ENCODE assay signal across 9 mouse cellular contexts in genomic region chr2:152413765-152414584, GRCm38 (mm10). TPM values are rescaled to one million over a fixed set of nuclear protein-coding genes. Genes with fewer than 3 reads are reported as not detected.
A peak's percentile ranks its signal among the peaks of the same experiment; 100 is the strongest.
DNase-seq lines count a peak whose midpoint lies in the region; ATAC-seq and TF ChIP-seq lines count a peak whose summit lies in the region.
"Had no signal": no experiment of that assay in that cellular context is flagged by ENCODE, and none has a peak within 500 bp of the region (broad histone marks: within the 10 kb centered on the region; RNA-seq: fewer than 3 reads in every experiment).

No protein-coding gene starts in this region.

- peaks cover 6% of the 10 kb centered on the region; the same call in 1 of the 2 replicates for H3K9me3 ChIP-seq in ES-Bruce4 (replicated peaks; ENCODE audit: control insufficient read depth, insufficient read depth, low read length, poor library complexity, severe bottlenecking)
- H3K9me3 ChIP-seq in heart, embryonic 14.5 days (ENCODE audit: control insufficient read depth, low read length): 0 out of 2 replicates have a peak, but pooled peaks cover 6% of the 10 kb centered on the region
- H3K9me3 ChIP-seq in stomach, embryonic 15.5 days: no peaks in the 10 kb centered on the region

- TF ChIP-seq POLR2A in ES-Bruce4 (IDR thresholded peaks at IDR 0.05; ENCODE audit: insufficient read depth, low read length): no peak

- peak overlapping the region; percentile 93 for H3K4me2 ChIP-seq in heart, embryonic 14.5 days (ENCODE audit: low read length)
- peak overlapping the region; percentile 74 for H3K4me2 ChIP-seq in stomach, embryonic 15.5 days

- H3K27ac ChIP-seq in ES-Bruce4 (ENCODE audit: insufficient read depth, low read length): no peak overlapping the region
- H3K27ac ChIP-seq in heart, embryonic 14.5 days (replicated peaks in 1 of 2; ENCODE audit: control insufficient read depth in 1 of 2, insufficient read depth in 1 of 2, low read depth in 2 of 2, low read length in 2 of 2): peak overlapping the region; percentile 96 to 99
- peak overlapping the region; percentile 96 for H3K27ac ChIP-seq in stomach, embryonic 15.5 days

- TF ChIP-seq EP300 in ES-Bruce4 (IDR thresholded peaks at IDR 0.05; ENCODE audit: insufficient read depth, low read depth, low read length): no peak

- H3K4me1 ChIP-seq in ES-Bruce4 (ENCODE audit: control insufficient read depth, insufficient read depth, low read length): peaks cover 2% of the 10 kb centered on the region
- H3K4me1 ChIP-seq in heart, embryonic 14.5 days (ENCODE audit: control insufficient read depth in 2 of 2, insufficient read depth in 2 of 2, low read length in 2 of 2): peaks cover 21 to 33% of the 10 kb centered on the region in 2 experiments
- peaks cover 22% of the 10 kb centered on the region for H3K4me1 ChIP-seq in stomach, embryonic 15.5 days

- peak; percentile 61 for DNase-seq in embryo, embryonic 10 days (ENCODE audit: low spot score)
- no peak for DNase-seq in embryo, embryonic 9.5 days (ENCODE audit: extremely low spot score)
- peak; percentile 36 to 68 for DNase-seq in kidney, postnatal 25 days

- peak overlapping the region; percentile 93 for H3K9ac ChIP-seq in ES-Bruce4 (ENCODE audit: low read depth, poor library complexity, severe bottlenecking)
- H3K9ac ChIP-seq in heart, embryonic 14.5 days (ENCODE audit: low read length): peak overlapping the region; percentile 100
- H3K9ac ChIP-seq in stomach, embryonic 15.5 days: peak overlapping the region; percentile 83

- H3K27me3 ChIP-seq in ES-Bruce4 (ENCODE audit: control insufficient read depth, insufficient read depth, low read length, poor library complexity, severe bottlenecking): no peaks in the 10 kb centered on the region
- no peaks in the 10 kb centered on the region for H3K27me3 ChIP-seq in heart, embryonic 14.5 days (ENCODE audit: control insufficient read depth, insufficient read depth, low read length)
- H3K27me3 ChIP-seq in stomach, embryonic 15.5 days (replicated peaks): no peaks in the 10 kb centered on the region

- under 1% methylated on average over 86 of the region's 86 CpGs for WGBS in heart, embryonic 14.5 days
- under 1% methylated on average over 85 of the region's 86 CpGs for WGBS in stomach, embryonic 15.5 days

- TF ChIP-seq CTCF in ES-Bruce4 (IDR thresholded peaks at IDR 0.05; ENCODE audit: low read depth, low read length): no peak

- ATAC-seq in common myeloid progenitor, adult 5-6 weeks (replicated peaks; ENCODE audit: low read depth, poor library complexity, severe bottlenecking): peak; percentile 41; the same call in 1 of the 2 replicates
- 0 out of 2 replicates have a peak, but pooled peaks have one; percentile 2 for ATAC-seq in heart, embryonic 14.5 days (ENCODE audit: insufficient number of reproducible peaks, insufficient read depth, low FRiP score, low read depth)
- peak; percentile 27 for ATAC-seq in megakaryocyte progenitor cell, adult 5-6 weeks (replicated peaks; ENCODE audit: poor library complexity)
- ATAC-seq in stomach, embryonic 15.5 days (ENCODE audit: insufficient read depth, low FRiP score, low read depth): no peak

- no peaks in the 10 kb centered on the region for H3K36me3 ChIP-seq in ES-Bruce4 (ENCODE audit: control insufficient read depth, insufficient read depth, low read length, poor library complexity, severe bottlenecking)
- peaks cover 7% of the 10 kb centered on the region; the same call in 1 of the 2 replicates for H3K36me3 ChIP-seq in heart, embryonic 14.5 days (ENCODE audit: control insufficient read depth, insufficient read depth, low read length)
- no peaks in the 10 kb centered on the region for H3K36me3 ChIP-seq in stomach, embryonic 15.5 days

- H3K4me3 ChIP-seq in ES-Bruce4 (ENCODE audit: low read depth, low read length): peak overlapping the region; percentile 65
- peak overlapping the region; percentile 82 to 94 for H3K4me3 ChIP-seq in heart, embryonic 14.5 days (ENCODE audit: control insufficient read depth in 1 of 2, insufficient read depth in 1 of 2, low read depth in 1 of 2, low read length in 2 of 2)
- peak overlapping the region; percentile 72 for H3K4me3 ChIP-seq in stomach, embryonic 15.5 days (replicated peaks)

RNA-seq across cellular contexts. Expression of gene Zcchc3, which starts 0.9 kb away (rescaled TPM):
- polyA plus RNA-seq in ES-Bruce4 (2011; ENCODE audit: insufficient read depth, insufficient read length, low read depth, missing spikeins): 26.7 and 30.6 TPM in 2 replicates
- 3.7 and 4.3 TPM in 2 replicates for total RNA-seq in common myeloid progenitor, adult 5-6 weeks (2017)
- 35.7 and 36.1 TPM in 2 replicates for polyA plus RNA-seq in heart, embryonic 14.5 days (2014; fragmentation: Nextera tagmentation; extraction: Ambion mirVana)
- 5.3 and 5.7 TPM in 2 replicates for total RNA-seq in megakaryocyte progenitor cell, adult 5-6 weeks (2015)
- 2.8 and 4.1 TPM in 2 replicates for total RNA-seq in megakaryocyte progenitor cell, adult 5-6 weeks (2017)
- polyA plus RNA-seq in stomach, embryonic 15.5 days (2015; fragmentation: Nextera tagmentation; extraction: Ambion mirVana): 40.0 and 40.1 TPM in 2 replicates
- polyA plus RNA-seq: C2C12 had no signal

RNA-seq across cellular contexts. Expression of gene 6820408C15Rik, which starts 1.4 kb away (rescaled TPM):
- polyA plus RNA-seq in ES-Bruce4 (2011; ENCODE audit: insufficient read depth, insufficient read length, low read depth, missing spikeins): not detected in 2 replicates
- total RNA-seq in common myeloid progenitor, adult 5-6 weeks (2017): not detected in 2 replicates
- polyA plus RNA-seq in heart, embryonic 14.5 days (2014; fragmentation: Nextera tagmentation; extraction: Ambion mirVana): 1.8 and 2.3 TPM in 2 replicates
- not detected in 2 replicates for total RNA-seq in megakaryocyte progenitor cell, adult 5-6 weeks (2015)
- total RNA-seq in megakaryocyte progenitor cell, adult 5-6 weeks (2017): 0.29 TPM in 1 of 2 replicates, not detected in the other
- 0.52 and 0.85 TPM in 2 replicates for polyA plus RNA-seq in stomach, embryonic 15.5 days (2015; fragmentation: Nextera tagmentation; extraction: Ambion mirVana)

RNA-seq across cellular contexts. Expression of gene Sox12, which starts 16.1 kb away (rescaled TPM):
- polyA plus RNA-seq in ES-Bruce4 (2011; ENCODE audit: insufficient read depth, insufficient read length, low read depth, missing spikeins): 27.5 and 31.3 TPM in 2 replicates
- total RNA-seq in common myeloid progenitor, adult 5-6 weeks (2017): 3.3 and 3.7 TPM in 2 replicates
- 13.1 and 15.0 TPM in 2 replicates for polyA plus RNA-seq in heart, embryonic 14.5 days (2014; fragmentation: Nextera tagmentation; extraction: Ambion mirVana)
- 6.8 and 9.0 TPM in 2 replicates for total RNA-seq in megakaryocyte progenitor cell, adult 5-6 weeks (2015)
- 1.9 and 2.2 TPM in 2 replicates for total RNA-seq in megakaryocyte progenitor cell, adult 5-6 weeks (2017)
- 7.2 and 8.0 TPM in 2 replicates for polyA plus RNA-seq in stomach, embryonic 15.5 days (2015; fragmentation: Nextera tagmentation; extraction: Ambion mirVana)

RNA-seq across cellular contexts. Expression of gene Nrsn2, which starts 37.5 kb away (rescaled TPM):
- polyA plus RNA-seq in ES-Bruce4 (2011; ENCODE audit: insufficient read depth, insufficient read length, low read depth, missing spikeins): 1.1 TPM in 1 of 2 replicates, not detected in the other
- not detected in 2 replicates for total RNA-seq in common myeloid progenitor, adult 5-6 weeks (2017)
- 2.2 and 3.8 TPM in 2 replicates for polyA plus RNA-seq in heart, embryonic 14.5 days (2014; fragmentation: Nextera tagmentation; extraction: Ambion mirVana)
- not detected in 2 replicates for total RNA-seq in megakaryocyte progenitor cell, adult 5-6 weeks (2015)
- total RNA-seq in megakaryocyte progenitor cell, adult 5-6 weeks (2017): not detected in 2 replicates
- polyA plus RNA-seq in stomach, embryonic 15.5 days (2015; fragmentation: Nextera tagmentation; extraction: Ambion mirVana): 2.0 and 2.3 TPM in 2 replicates
- polyA plus RNA-seq: C2C12 had no signal

RNA-seq across cellular contexts. Expression of gene Defb23, which starts 50.4 kb away (rescaled TPM):
- polyA plus RNA-seq in ES-Bruce4 (2011; ENCODE audit: insufficient read depth, insufficient read length, low read depth, missing spikeins): not detected in 2 replicates
- not detected in 2 replicates for total RNA-seq in common myeloid progenitor, adult 5-6 weeks (2017)
- not detected in 2 replicates for polyA plus RNA-seq in heart, embryonic 14.5 days (2014; fragmentation: Nextera tagmentation; extraction: Ambion mirVana)
- not detected in 2 replicates for total RNA-seq in megakaryocyte progenitor cell, adult 5-6 weeks (2015)
- not detected in 2 replicates for total RNA-seq in megakaryocyte progenitor cell, adult 5-6 weeks (2017)
- polyA plus RNA-seq in stomach, embryonic 15.5 days (2015; fragmentation: Nextera tagmentation; extraction: Ambion mirVana): not detected in 2 replicates
- polyA plus RNA-seq: C2C12 had no signal
